Mouse (Mus musculus) layer of hippocampus, postnatal 10 days (tissue): Measurements from ENCODE around the gene Gm10096. TPM values are rescaled to one million over a fixed set of nuclear protein-coding genes. Genes with fewer than 3 reads are reported as not detected.
"Not testable (repeated sequence)": the region's sequence is repeated elsewhere in the genome, so short reads cannot be mapped to it uniquely, and the experiment has no call there.

Source experiments
- DNase-seq, 2 experiments: peaks; one replicate each; pipeline ENCODE4 v3.0.0; 2021; ENCODE audit warnings: low spot score in 2 of 2
- long read RNA-seq: library from polyadenylated mRNA; stranded (forward); transcript quantifications from one replicate; pipeline ENCODE4 v2.0.0, GENCODE M21; 2023
- total RNA-seq, 2 experiments: library from RNA; stranded (reverse); gene quantifications; 2 replicates each; pipeline ENCODE4 v1.2.3; 2021

Gm10096 gene
- not detected for total RNA-seq
- long read RNA-seq, result 0 reads

GRCm38 (mm10) chrX:28954602-28955001 is at the start of gene Gm10096:
TSS of gene Gm10096 (minus strand) at chrX:28954702.
- DNase-seq, result not testable (repeated sequence)
